Mouse (Mus musculus) neural tube, embryonic 10.5 days (tissue): ENCODE measurements around the gene Slc4a1ap.
"Not testable (repeated sequence)": the region's sequence is repeated elsewhere in the genome, so short reads cannot be mapped to it uniquely, and the experiment has no call there.

ENCODE experiments used
- DNase-seq: peaks from one replicate; pipeline ENCODE4 v3.0.0-alpha.2; 2017; ENCODE audit warnings: low spot score; ENCODE audit errors: extremely low spot score

Slc4a1ap gene

DNA sequence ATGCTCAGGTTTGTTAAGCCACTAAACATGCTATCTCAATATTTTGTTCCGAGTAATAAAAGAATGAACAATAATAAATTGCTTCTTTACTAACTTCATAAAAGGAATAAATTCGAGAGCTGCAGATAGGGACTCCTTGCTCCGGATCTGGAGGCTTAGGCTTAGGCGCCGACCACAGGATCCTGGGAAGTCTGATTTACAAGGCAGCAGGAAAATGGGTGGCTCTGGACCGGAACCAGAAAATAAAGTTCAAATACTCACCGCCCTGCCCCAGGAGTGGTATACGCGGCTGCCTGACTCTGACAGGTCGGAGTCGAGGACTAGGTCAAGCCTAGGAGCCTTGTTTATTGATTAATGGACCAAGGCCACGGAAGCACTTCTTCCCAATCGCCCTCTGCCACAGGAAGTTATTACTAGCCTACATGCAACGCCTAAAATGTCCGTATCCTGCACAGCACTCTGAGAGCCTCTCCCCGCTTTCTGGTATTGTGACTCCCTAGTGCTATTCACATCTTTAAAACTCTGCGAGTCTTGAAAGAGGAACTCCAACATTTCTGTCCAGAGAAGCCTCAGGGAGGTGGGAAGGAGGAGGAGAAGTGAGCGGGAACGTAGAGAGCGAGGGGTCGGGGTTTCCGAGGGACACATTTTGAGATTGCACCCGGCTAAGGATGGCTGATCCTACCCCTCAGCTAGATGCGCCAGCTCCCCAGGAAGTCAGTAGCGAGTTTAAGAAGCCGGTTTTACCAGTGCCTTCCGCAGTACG is at the start of gene Slc4a1ap:
TSS of gene Slc4a1ap (plus strand) at position 642 of the 763 bp plus-strand sequence.
- peak; percentile 83 for DNase-seq

GRCm38 (mm10) chr5:31480536-31480935 is 46.3 kb upstream of the Slc4a1ap start:
- no peak for DNase-seq

GRCm38 (mm10) chr5:31485440-31485839 is 41.4 kb upstream of the Slc4a1ap start, which contains the start of gene 4930548H24Rik:
Gene 4930548H24Rik, plus strand, starts transcription at chr5:31485740.
- no peak for DNase-seq

DNA sequence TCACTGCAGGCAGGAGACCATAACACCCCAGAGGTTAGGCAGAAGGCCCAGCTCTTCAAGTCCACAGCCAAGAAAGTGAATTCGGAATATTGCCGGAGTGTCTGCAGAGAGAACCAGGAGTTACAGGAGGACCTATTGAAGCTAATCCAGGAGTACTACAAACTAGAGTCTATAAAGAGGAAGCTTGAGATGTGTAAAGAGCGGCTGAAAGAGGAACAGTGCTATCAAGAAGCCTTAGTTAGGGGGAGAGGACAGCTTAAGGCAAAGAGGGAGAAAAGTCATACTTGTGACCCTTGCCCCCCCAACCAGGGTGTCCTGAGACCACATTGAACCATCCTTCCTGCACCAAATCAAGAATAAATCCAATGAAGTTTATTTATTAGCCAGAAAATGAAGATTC is 38.9 kb upstream of the Slc4a1ap start:
- no peak for DNase-seq

GRCm38 (mm10) chr5:31489116-31489769 is 37.6 kb upstream of the Slc4a1ap start:
- DNase-seq: no peak

GRCm38 (mm10) chr5:31492031-31492430 is 34.8 kb upstream of the Slc4a1ap start:
- DNase-seq: no peak

GRCm38 (mm10) chr5:31494513-31495297 is 32.1 kb upstream of the Slc4a1ap start, which contains the start of gene Gpn1:
Gene Gpn1, plus strand, starts transcription at chr5:31494741.
- peak; percentile 84 for DNase-seq

DNA sequence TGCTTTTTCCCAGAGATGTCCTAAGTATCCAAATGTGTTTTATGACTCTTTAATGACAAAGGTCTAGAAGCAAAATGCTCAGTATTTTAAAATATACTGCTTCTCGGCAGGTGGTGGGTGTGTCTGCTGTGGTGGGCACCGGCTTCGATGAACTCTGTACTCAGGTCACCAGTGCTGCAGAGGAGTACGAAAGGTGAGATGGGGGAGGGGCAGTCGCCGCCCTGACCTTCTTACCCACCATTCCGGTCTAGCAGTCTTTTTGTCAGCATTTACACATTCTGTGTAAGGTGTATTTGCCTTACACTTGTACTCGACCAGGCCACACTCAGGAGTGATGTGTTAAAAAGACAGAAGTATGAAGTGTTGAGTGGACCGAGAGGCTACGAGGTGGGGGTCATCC is 22.0 kb upstream of the Slc4a1ap start:
- no peak for DNase-seq

DNA sequence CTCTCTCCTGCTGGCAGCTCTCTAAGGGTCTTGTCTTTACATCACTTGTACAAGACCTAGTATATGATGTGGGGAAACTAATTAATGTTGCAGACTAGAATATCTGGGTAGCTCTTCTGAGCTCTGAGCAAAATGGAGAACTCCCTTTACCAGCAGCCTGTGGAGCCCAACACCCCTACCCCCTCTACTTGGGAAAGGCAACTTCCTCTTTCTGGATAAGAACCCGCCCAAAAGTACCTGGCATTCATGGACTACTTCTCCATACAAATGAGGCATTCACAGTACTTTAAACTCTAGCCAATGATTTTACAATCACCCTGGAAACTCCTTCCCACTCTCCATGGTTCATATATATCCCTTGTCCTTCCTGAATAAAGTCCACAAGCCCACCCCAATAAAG is 14.3 kb upstream of the Slc4a1ap start:
- DNase-seq: no peak

- no peak for DNase-seq
These were observed 6.2 kb upstream of the Slc4a1ap start for GRCm38 (mm10) chr5:31520556-31520955.

- no peak for DNase-seq
These were observed 404 bp downstream of the Slc4a1ap start for GRCm38 (mm10) chr5:31527117-31527680.

DNA sequence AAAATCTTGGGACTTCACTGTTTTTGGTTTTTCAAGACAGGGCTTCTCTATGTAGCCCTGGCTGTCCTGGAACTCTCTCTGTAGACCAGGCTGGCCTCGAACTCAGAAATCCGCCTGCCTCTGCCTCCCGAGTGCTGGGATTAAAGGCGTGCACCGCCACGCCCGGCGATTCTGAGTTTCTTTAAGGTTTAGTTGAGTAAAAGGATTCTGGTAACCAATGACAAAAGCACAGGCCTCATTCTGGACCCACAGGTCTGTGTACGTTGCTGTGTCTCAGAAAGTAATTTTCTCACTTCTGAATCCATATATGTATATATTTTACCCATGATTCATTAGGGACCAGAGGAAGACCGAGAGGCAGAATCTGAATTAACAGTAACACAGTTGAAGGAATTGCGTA is 912 bp downstream of the Slc4a1ap start, which contains the start of gene Supt7l:
TSS of gene Supt7l (minus strand) at position 101 of the 400 bp plus-strand sequence.
- not testable (repeated sequence) for DNase-seq

- DNase-seq: no peak
These were observed 1.8 kb downstream of the Slc4a1ap start for GRCm38 (mm10) chr5:31528560-31528959.

DNA sequence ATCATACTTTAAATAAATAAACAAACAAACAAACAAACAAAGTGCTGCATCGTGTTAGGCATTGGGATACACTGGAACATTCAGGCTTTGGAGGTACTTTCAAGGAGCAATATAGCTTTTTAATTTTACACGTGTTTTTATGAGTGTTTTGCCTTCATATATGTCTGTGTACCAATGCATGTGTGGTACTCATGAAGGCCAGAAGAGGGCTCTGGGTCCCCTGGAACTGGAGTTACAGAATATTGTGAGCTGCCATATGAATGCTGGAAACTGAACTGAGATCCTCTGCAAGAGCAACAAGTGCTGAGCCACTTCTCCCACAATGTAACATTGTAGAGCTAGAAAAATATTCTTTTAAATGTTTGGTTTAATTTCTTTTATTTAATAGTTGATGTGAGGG is 8.4 kb downstream of the Slc4a1ap start:
- DNase-seq: no peak

DNA sequence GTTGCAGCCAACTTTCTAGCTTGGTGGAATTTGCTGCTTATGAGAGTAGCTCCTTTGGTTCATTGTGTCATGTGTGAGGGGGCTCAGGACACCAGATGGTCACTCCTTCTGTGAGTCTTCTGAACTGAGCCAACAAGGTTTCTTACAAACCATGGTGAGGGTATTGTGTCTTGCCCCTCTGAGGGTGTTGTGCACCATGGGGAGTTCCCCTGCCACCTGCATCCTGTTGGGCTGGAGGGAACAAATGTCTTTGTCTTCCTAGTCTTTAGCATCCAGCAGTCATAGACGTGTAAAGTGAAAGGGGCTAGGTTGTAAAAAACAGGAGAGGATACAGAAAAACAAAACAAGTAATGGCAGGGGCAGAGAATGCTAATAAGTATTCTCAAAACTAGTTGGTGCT is 32.6 kb downstream of the Slc4a1ap start:
- DNase-seq: no peak

GRCm38 (mm10) chr5:31560352-31560751 is 33.6 kb downstream of the Slc4a1ap start:
- DNase-seq: no peak

- DNase-seq: no peak
These were observed 35.4 kb downstream of the Slc4a1ap start for GRCm38 (mm10) chr5:31562036-31562666.

DNA sequence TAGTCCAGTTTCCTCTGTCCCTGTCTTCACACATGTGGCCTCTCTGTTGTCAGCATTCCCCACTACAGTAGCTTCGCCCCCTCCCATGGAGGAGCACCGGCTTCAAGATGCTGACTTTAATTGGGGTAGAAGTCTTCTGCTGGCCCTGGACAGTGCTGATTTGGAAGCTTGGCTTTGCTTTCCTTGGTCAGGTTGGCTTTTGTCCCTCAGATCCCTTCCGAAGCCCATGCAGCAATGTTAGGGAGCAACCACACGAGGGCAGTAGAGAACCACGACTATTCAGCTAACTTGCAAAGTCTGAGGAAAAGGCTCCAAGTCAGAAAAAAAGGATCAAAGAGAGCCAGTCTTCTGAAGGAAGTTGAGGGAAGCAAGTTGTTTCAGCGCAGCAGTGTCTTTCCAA is 36.7 kb downstream of the Slc4a1ap start:
- DNase-seq: peak; percentile 76

- DNase-seq: no peak
These were observed 37.1 kb downstream of the Slc4a1ap start for GRCm38 (mm10) chr5:31563905-31564304.

DNA sequence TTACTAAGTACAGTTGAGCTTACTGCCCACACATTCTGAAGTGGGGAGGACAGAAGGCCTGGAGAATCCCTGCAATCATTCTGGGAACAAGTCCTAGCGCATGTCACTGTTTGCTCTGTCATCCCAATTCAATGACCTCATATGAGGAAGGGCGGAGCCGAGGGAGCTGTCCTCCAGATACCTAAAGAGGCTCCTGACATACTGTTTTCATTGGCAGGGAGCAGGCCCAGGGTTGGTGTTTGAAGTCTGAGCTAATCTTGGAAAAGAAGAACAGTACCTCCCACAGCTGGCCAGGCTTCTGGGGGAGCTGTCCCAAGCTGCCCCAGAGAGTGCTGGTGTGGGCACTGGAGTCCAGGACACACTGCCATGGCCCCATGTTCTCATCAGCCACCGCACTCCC is 38.2 kb downstream of the Slc4a1ap start:
- DNase-seq: no peak

- no peak for DNase-seq
These were observed 39.2 kb downstream of the Slc4a1ap start for GRCm38 (mm10) chr5:31566026-31566425.
